Mouse (Mus musculus) embryo, embryonic 10.5 days (tissue): ENCODE data around the gene Psmg4.

ENCODE experiments used
- DNase-seq: peaks from one replicate; pipeline ENCODE4 v3.0.0-alpha.2; 2015; ENCODE audit warnings: low spot score

The Psmg4 gene

GRCm38 (mm10) chr13:34205216-34205615 lies 42.5 kb downstream of the Psmg4 start:
- DNase-seq, result no peak

- no peak for DNase-seq
Measured at GRCm38 (mm10) chr13:34207714-34208470, 45.1 kb downstream of the Psmg4 start.

- no peak for DNase-seq
Measured at GRCm38 (mm10) chr13:34211261-34211775, 48.6 kb downstream of the Psmg4 start.

- DNase-seq, result no peak
Measured at GRCm38 (mm10) chr13:34212735-34213212, 50.0 kb downstream of the Psmg4 start.

GRCm38 (mm10) chr13:34214855-34215254 lies 52.1 kb downstream of the Psmg4 start:
- DNase-seq, result no peak

- no peak for DNase-seq
Measured at GRCm38 (mm10) chr13:34218776-34219175, 56.0 kb downstream of the Psmg4 start.

- no peak for DNase-seq
Measured at GRCm38 (mm10) chr13:34219728-34220127, 57.0 kb downstream of the Psmg4 start.

GRCm38 (mm10) chr13:34222985-34223384 lies 60.2 kb downstream of the Psmg4 start:
- no peak for DNase-seq

- DNase-seq, result no peak
Measured at GRCm38 (mm10) chr13:34226940-34227339, 64.2 kb downstream of the Psmg4 start.
